Mouse (Mus musculus) erythroid progenitor cell, adult 5-6 weeks (primary cell): Measurements from ENCODE around the gene Fxyd2. TPM values are rescaled to one million over a fixed set of nuclear protein-coding genes. Genes with fewer than 3 reads are reported as not detected.

Experiments used
- ATAC-seq: replicated peaks from 2 replicates; pipeline ENCODE4 v1.8.0; 2016; ENCODE audit warnings: moderate number of reproducible peaks, mild to moderate bottlenecking, moderate TSS enrichment, inconsistent platforms; ENCODE audit not compliant: poor library complexity, low FRiP score, severe bottlenecking
- total RNA-seq, 2 experiments: library from RNA; stranded (forward) in 1 of 2; stranded (reverse) in 1 of 2; fragments of 150-400 nt in 1 of 2; fragments of 186-747, 209-891 nt in 1 of 2; gene quantifications; 2 replicates each; pipeline versions ENCODE4 v1.2.3 to v1.2.4; 2015 to 2017; ENCODE audit warnings: low replicate concordance in 2 of 2

Gene Fxyd2
- total RNA-seq, 2 experiments from 2014 or later: 2.5 TPM; not detected in 1

DNA sequence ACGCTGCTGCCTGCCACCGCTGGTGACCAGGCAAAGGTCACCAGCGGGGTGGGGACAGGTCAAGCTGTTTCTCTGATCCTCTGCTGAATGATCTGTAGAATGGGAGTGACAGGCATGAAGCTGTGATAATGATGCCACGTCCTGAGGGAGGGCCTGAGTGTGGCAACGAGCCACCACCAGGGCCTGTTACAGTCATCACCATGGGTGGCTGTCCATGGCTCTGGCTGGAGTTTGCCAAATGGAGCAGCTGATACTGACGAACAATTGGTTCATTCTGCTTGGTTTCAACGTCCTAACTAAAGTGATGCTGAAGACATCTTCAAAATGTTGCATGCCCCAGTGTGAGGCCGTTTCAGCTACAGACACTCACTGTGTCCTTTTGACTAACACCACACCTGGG is 18.8 kb downstream of the Fxyd2 start:
- ATAC-seq: no peak

DNA sequence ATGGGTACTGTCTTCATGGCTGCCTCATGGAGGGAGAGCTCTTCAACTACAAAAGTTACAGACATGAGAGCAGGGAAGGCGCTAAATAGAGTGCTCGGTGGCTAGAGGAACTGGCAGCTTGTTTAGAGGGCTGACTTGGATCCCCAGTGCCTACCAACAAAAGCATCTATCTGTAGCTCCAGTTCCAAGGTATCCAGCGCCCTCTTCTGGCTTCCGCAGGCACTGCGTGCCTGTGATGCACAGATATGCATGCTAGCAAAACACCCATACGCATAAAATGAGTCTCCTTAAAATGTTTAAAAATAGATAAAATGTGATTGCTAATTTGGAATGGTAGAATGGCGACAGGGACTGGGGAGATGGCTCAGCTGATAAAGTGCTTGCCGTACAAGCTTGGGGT is 21.7 kb downstream of the Fxyd2 start:
- no peak for ATAC-seq

GRCm38 (mm10) chr9:45422761-45423298 is 23.4 kb downstream of the Fxyd2 start:
- no peak for ATAC-seq

GRCm38 (mm10) chr9:45426456-45426855 is 27.0 kb downstream of the Fxyd2 start, which contains the start of gene Dscaml1:
Gene Dscaml1 (plus strand): TSS chr9:45426628.
- no peak for ATAC-seq

GRCm38 (mm10) chr9:45429392-45429791 is 29.9 kb downstream of the Fxyd2 start:
- no peak for ATAC-seq

- ATAC-seq: no peak
Measured at GRCm38 (mm10) chr9:45429951-45430697, 30.7 kb downstream of the Fxyd2 start.

- no peak for ATAC-seq
Measured at GRCm38 (mm10) chr9:45430698-45430959, 31.2 kb downstream of the Fxyd2 start.

- ATAC-seq: no peak
Measured at GRCm38 (mm10) chr9:45431150-45431549, 31.7 kb downstream of the Fxyd2 start.

GRCm38 (mm10) chr9:45432639-45433038 is 33.2 kb downstream of the Fxyd2 start:
- ATAC-seq: no peak

DNA sequence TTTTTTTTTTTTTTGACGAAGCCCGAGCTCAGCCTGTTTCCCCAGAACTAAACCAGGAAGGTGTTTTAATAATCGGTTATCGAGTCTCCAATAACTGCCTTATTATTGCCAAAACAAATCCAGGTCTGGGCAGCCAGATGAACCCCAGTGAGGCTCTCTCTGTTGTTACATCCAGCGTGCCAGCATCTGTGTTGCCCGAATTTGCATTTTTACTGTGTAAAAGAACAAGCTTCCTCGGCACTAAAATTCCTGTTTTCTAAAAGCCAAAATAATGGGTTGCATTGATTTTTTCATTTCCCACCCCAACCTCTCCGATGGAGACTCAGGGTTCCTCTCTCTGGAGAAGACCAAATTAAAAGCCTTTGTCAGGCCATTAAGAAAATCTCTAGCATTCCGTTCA is 33.6 kb downstream of the Fxyd2 start:
- ATAC-seq: no peak

DNA sequence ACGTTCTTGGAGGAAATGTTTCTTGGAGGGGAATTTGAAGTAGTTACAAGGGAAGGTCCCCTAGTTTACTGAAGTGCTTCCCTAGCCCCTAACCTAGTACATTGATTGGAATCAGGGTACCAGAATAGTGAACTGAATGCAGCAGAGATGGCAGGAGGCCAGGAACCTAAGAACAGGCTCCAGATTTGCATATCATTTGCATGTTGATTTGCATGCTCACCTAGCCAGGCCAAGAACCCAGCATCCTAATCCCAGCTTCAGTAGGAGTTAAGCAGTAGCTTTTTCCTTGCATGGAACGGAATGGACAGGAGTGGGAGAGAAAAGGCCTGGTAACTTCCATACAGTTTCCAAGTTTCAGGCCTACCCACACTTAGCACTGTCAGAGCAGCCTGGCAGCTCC is 34.7 kb downstream of the Fxyd2 start:
- ATAC-seq: no peak

GRCm38 (mm10) chr9:45439025-45439424 is 39.6 kb downstream of the Fxyd2 start:
- ATAC-seq: no peak

- no peak for ATAC-seq
Measured at GRCm38 (mm10) chr9:45440083-45440784, 40.8 kb downstream of the Fxyd2 start.

- ATAC-seq: no peak
Measured at GRCm38 (mm10) chr9:45444251-45444798, 44.9 kb downstream of the Fxyd2 start.

GRCm38 (mm10) chr9:45449658-45450057 is 50.2 kb downstream of the Fxyd2 start:
- ATAC-seq: no peak

DNA sequence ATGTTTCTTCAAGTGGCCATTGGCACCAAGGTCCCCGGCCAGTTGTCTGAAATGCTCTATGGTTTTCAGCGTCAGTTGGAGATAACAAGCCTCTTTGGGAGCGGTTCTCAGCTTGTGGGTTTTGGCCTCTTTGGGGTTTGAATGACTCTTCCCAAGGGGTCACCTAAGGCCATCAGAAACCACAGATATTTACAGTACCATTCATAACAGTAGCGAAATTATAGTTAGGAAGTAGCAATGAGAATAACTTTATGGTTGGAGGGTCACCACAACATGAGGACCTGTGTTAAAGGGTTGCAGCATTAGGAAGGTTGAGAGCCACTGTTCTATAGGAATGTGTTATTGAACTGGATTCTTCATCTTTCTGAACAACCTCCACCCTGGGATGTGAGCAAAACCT is 51.9 kb downstream of the Fxyd2 start:
- ATAC-seq: no peak

DNA sequence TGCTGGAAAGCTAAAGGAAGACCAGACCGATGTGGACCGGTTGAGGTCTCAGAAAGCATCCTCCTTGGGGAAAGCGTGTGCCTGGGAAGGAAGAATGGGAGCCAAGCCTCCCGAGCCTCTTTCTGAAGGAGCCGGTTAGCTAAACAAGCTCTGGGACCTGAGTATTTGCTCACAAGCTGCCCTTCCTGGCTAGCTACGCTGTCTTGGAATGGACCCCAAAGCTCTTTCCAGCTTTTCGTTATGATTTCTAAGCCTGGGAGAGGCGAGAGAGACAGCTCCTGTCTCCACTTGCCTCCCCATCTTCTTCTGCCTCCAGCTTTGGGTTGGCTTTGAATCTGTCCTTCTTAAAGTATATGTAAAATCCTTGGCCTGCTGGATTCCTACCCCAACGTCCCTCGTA is 54.6 kb downstream of the Fxyd2 start:
- ATAC-seq: no peak

DNA sequence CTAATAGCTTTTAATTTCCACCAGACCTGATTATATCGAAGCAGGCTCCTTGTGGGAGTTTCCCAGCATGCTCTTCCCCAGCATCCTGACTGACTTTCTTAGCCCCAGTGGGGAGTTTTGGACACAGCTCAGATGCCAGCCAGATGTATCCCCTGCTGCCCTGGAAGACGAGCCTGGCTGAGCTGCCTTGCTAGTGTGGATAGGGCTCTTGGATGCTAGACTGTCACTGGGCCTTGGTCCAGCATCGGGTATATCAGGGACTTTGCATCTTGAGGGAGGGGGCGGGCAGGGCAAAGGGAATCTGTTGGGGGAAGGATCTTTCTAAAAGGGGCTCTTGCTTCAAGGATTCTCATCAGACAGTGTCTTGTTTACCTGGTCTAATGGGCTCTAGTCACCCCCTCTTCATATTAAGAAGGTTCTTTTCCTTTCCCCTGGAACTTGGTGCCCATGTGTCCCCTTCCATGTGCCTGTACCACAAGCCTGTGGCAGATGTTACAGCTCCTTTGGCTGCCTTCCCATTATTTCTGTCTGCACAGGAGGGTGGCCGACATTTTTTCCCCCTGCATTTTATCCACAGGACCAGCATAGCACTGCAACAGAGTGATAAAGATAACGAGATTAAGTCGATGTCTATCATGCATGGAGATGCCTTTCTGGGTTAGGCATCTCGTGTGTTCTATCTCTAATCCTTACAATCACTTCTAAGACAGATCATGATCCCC is 55.6 kb downstream of the Fxyd2 start:
- no peak for ATAC-seq

GRCm38 (mm10) chr9:45457200-45457599 is 57.7 kb downstream of the Fxyd2 start:
- ATAC-seq: no peak

GRCm38 (mm10) chr9:45458363-45458762 is 58.9 kb downstream of the Fxyd2 start:
- no peak for ATAC-seq
